Mouse (Mus musculus) gastrocnemius, adult 8-10 months (tissue): ENCODE results near the gene Nupr1. TPM values are rescaled to one million over a fixed set of nuclear protein-coding genes. Genes with fewer than 3 reads are reported as not detected.

Experiments
- DNase-seq, 2 experiments: peaks; one replicate each; pipeline ENCODE4 v3.0.0; 2022; ENCODE audit warnings: low spot score in 2 of 2
- microRNA-seq: library from miRNA; unstranded; fragments of <30 nt; microRNA quantifications from one replicate; pipeline ENCODE4 v1.2.0, GENCODE M21; 2022
- total RNA-seq, 4 experiments: library from RNA; stranded (reverse); gene quantifications; 2 replicates each; pipeline ENCODE4 v1.2.4; 2022

Gene Nupr1
- total RNA-seq, 4 experiments from 2014 or later, result 3.5 to 6.7 (median 4.7) TPM

- no peak for DNase-seq
Measured at GRCm38 (mm10) chr7:126601896-126602295, 28.8 kb downstream of the Nupr1 start.

- DNase-seq, result no peak
Measured at GRCm38 (mm10) chr7:126598919-126599318, 31.7 kb downstream of the Nupr1 start.

- DNase-seq, result no peak
Measured at GRCm38 (mm10) chr7:126596414-126596813, 34.2 kb downstream of the Nupr1 start.

- no peak for DNase-seq
Measured at GRCm38 (mm10) chr7:126595890-126596289, 34.8 kb downstream of the Nupr1 start.

- no peak for DNase-seq
Measured at GRCm38 (mm10) chr7:126594862-126595561, 35.6 kb downstream of the Nupr1 start, which contains the start of gene Il27. Il27 (minus strand) TSS chr7:126594941.

- peak in 1 of 2 experiments; percentile 31 for DNase-seq
Measured at GRCm38 (mm10) chr7:126587779-126588178, 42.9 kb downstream of the Nupr1 start.

GRCm38 (mm10) chr7:126586839-126587238, 43.8 kb downstream of the Nupr1 start:
- DNase-seq, result peak; percentile 31 to 37

GRCm38 (mm10) chr7:126585717-126586116, 44.9 kb downstream of the Nupr1 start, which contains the start of gene Cln3:
Cln3 (minus strand) TSS chr7:126585817.
- no peak for DNase-seq

- no peak for DNase-seq
Measured at GRCm38 (mm10) chr7:126584506-126584977, 46.1 kb downstream of the Nupr1 start, which contains the start of gene Apobr. Apobr (plus strand) TSS chr7:126584942.

- no peak for DNase-seq
Measured at GRCm38 (mm10) chr7:126583761-126584160, 46.9 kb downstream of the Nupr1 start.

- DNase-seq, result peak; percentile 79 to 85
Measured at GRCm38 (mm10) chr7:126583251-126583709, 47.4 kb downstream of the Nupr1 start.

- DNase-seq, result no peak
Measured at GRCm38 (mm10) chr7:126582759-126583158, 47.9 kb downstream of the Nupr1 start.

GRCm38 (mm10) chr7:126581661-126582060, 49.0 kb downstream of the Nupr1 start:
- no peak for DNase-seq

- no peak for DNase-seq
Measured at GRCm38 (mm10) chr7:126579172-126579571, 51.5 kb downstream of the Nupr1 start.

GRCm38 (mm10) chr7:126576946-126577345, 53.7 kb downstream of the Nupr1 start:
- DNase-seq, result no peak

Small RNAs within 50 kb of the gene (microRNA-seq; reads per million reads assigned to microRNA genes)
- gene Mir7059, result not detected

Other genes with a start within 250 kb of the Nupr1 start
- gene Nfatc2ip, start 234.1 kb downstream of the Nupr1 start, total RNA-seq, result 1 to 10 TPM; 2.1 to 4.3 (median 3.0) TPM
- not detected for gene Cd19, start 216.0 kb downstream of the Nupr1 start, total RNA-seq
- gene Rabep2, start 202.1 kb downstream of the Nupr1 start, total RNA-seq, result 10 to 100 TPM; 10.5 to 19.2 (median 15.1) TPM
- over 10,000 TPM; 27,209 to 31,432 (median 30,252) TPM for gene Atp2a1, start 167.8 kb downstream of the Nupr1 start, total RNA-seq
- gene Sh2b1, start 155.4 kb downstream of the Nupr1 start, total RNA-seq, result 10 to 100 TPM; 45.9 to 57.4 (median 49.0) TPM
- gene Tufm, start 143.5 kb downstream of the Nupr1 start, total RNA-seq, result 100 to 1,000 TPM; 116 to 151 (median 137) TPM
- 10 to 100 TPM; 25.4 to 32.4 (median 29.9) TPM for gene Atxn2l, start 127.4 kb downstream of the Nupr1 start, total RNA-seq
- gene Eif3c, start 64.5 kb downstream of the Nupr1 start, total RNA-seq, result 100 to 1,000 TPM; 151 to 172 (median 160) TPM
- under 1 TPM; 0.15 to 0.94 (median 0.29) TPM for gene Apobr, start 45.9 kb downstream of the Nupr1 start, total RNA-seq
- gene Cln3, start 45.0 kb downstream of the Nupr1 start, total RNA-seq, result 10 to 100 TPM in 3 of 4 experiments, 1 to 10 TPM in 1; 9.0 to 14.7 (median 12.6) TPM
- not detected for gene Il27, start 35.9 kb downstream of the Nupr1 start, total RNA-seq
- gene Sgf29, start 18.4 kb upstream of the Nupr1 start, total RNA-seq, result 10 to 100 TPM; 26.7 to 43.5 (median 34.7) TPM
- gene Sult1a1, start 45.6 kb upstream of the Nupr1 start, total RNA-seq, result 10 to 100 TPM in 2 of 4 experiments, 1 to 10 TPM in 2; 5.9 to 17.4 (median 10.6) TPM
- 10 to 100 TPM; 31.9 to 44.1 (median 39.4) TPM for gene Bola2, start 64.5 kb upstream of the Nupr1 start, total RNA-seq
- 1 to 10 TPM; 2.3 to 2.8 (median 2.6) TPM for gene Slx1b, start 64.9 kb upstream of the Nupr1 start, total RNA-seq
- gene Coro1a, start 76.9 kb upstream of the Nupr1 start, total RNA-seq, result 1 to 10 TPM; 1.3 to 5.9 (median 3.1) TPM
- 10 to 100 TPM; 16.2 to 20.6 (median 18.6) TPM for gene Mapk3, start 128.7 kb upstream of the Nupr1 start, total RNA-seq
- gene Gdpd3, start 135.5 kb upstream of the Nupr1 start, total RNA-seq, result under 1 TPM in 1 of 4 experiments, not detected in 3; 0.88 TPM
- 100 to 1,000 TPM in 1 of 4 experiments, 10 to 100 TPM in 3; 91.2 to 105 (median 95.6) TPM for gene Ypel3, start 146.1 kb upstream of the Nupr1 start, total RNA-seq
- gene Tbx6, start 150.6 kb upstream of the Nupr1 start, total RNA-seq, result under 1 TPM; 0.17 to 0.48 (median 0.40) TPM
- gene Ppp4c, start 161.6 kb upstream of the Nupr1 start, total RNA-seq, result 10 to 100 TPM; 23.1 to 26.0 (median 24.8) TPM
- 10 to 100 TPM; 49.5 to 78.2 (median 66.4) TPM for gene Fam57b, start 166.8 kb upstream of the Nupr1 start, total RNA-seq
- gene 4930451I11Rik, start 200.8 kb upstream of the Nupr1 start, total RNA-seq, result not detected
- gene Doc2a, start 216.6 kb upstream of the Nupr1 start, total RNA-seq, result not detected
- 1 to 10 TPM; 4.1 to 9.6 (median 5.1) TPM for gene Hirip3, start 231.1 kb upstream of the Nupr1 start, total RNA-seq
- gene Ino80e, start 231.5 kb upstream of the Nupr1 start, total RNA-seq, result 10 to 100 TPM in 3 of 4 experiments, 1 to 10 TPM in 1; 10.0 to 11.1 (median 10.5) TPM